Mouse (Mus musculus) CH12.LX (cell line): ENCODE results near the gene Lnpk.

Source experiments
- NELFE ChIP-seq: IDR thresholded peaks from 2 replicates; pipeline ENCODE4 v1.6.1; 2011; ENCODE audit warnings: low read depth, low read length, improper control_type of control experiment
- ZNF384 ChIP-seq: IDR thresholded peaks from 2 replicates; pipeline ENCODE4 v1.6.1; 2012; ENCODE audit warnings: low read depth, low read length, improper control_type of control experiment, inconsistent platforms

- TF ChIP-seq NELFE: no peak
- TF ChIP-seq ZNF384: no peak
These were observed 87.8 kb downstream of the Lnpk start for GRCm38 (mm10) chr2:74491426-74491825.
